Mouse (Mus musculus) thymus, postnatal 10 days (tissue): ENCODE results near the gene Slc35c2.

Source experiments
- DNase-seq, 2 experiments: peaks; one replicate each; pipeline ENCODE4 v3.0.0; 2021; ENCODE audit warnings: low spot score in 2 of 2

Slc35c2 gene

GRCm38 (mm10) chr2:165312381-165312780, 24.7 kb upstream of the Slc35c2 start:
- DNase-seq = no peak

- no peak for DNase-seq
Observed at GRCm38 (mm10) chr2:165311577-165311976, 23.9 kb upstream of the Slc35c2 start.

- DNase-seq = no peak
Observed at GRCm38 (mm10) chr2:165310818-165311425, 23.3 kb upstream of the Slc35c2 start.

GRCm38 (mm10) chr2:165307801-165308200, 20.1 kb upstream of the Slc35c2 start:
- no peak for DNase-seq

- no peak for DNase-seq
Observed at GRCm38 (mm10) chr2:165305438-165305837, 17.8 kb upstream of the Slc35c2 start.

GRCm38 (mm10) chr2:165304819-165305218, 17.1 kb upstream of the Slc35c2 start:
- no peak for DNase-seq

GRCm38 (mm10) chr2:165303354-165304012, 15.8 kb upstream of the Slc35c2 start:
- DNase-seq = no peak

GRCm38 (mm10) chr2:165301409-165301808, 13.7 kb upstream of the Slc35c2 start:
- no peak for DNase-seq

- no peak for DNase-seq
Observed at GRCm38 (mm10) chr2:165300885-165301284, 13.2 kb upstream of the Slc35c2 start.

- no peak for DNase-seq
Observed at GRCm38 (mm10) chr2:165300424-165300823, 12.8 kb upstream of the Slc35c2 start.

GRCm38 (mm10) chr2:165297429-165297828, 9.8 kb upstream of the Slc35c2 start:
- DNase-seq = no peak

GRCm38 (mm10) chr2:165296571-165296970, 8.9 kb upstream of the Slc35c2 start:
- no peak for DNase-seq

GRCm38 (mm10) chr2:165288315-165289031, 804 bp upstream of the Slc35c2 start:
- DNase-seq = no peak

GRCm38 (mm10) chr2:165286361-165287201, 1.1 kb downstream of the Slc35c2 start:
- DNase-seq = peak in 1 of 2 experiments; percentile 14

GRCm38 (mm10) chr2:165285621-165286020, 2.0 kb downstream of the Slc35c2 start:
- peak in 1 of 2 experiments; percentile 24 for DNase-seq

GRCm38 (mm10) chr2:165285034-165285433, 2.6 kb downstream of the Slc35c2 start:
- DNase-seq = no peak

GRCm38 (mm10) chr2:165284377-165284776, 3.3 kb downstream of the Slc35c2 start:
- no peak for DNase-seq

- no peak for DNase-seq
Observed at GRCm38 (mm10) chr2:165283644-165284043, 4.0 kb downstream of the Slc35c2 start.

GRCm38 (mm10) chr2:165281779-165282311, 5.8 kb downstream of the Slc35c2 start:
- DNase-seq = no peak

- DNase-seq = no peak
Observed at GRCm38 (mm10) chr2:165279351-165279750, 8.3 kb downstream of the Slc35c2 start.

- no peak for DNase-seq
Observed at GRCm38 (mm10) chr2:165277188-165277740, 10.4 kb downstream of the Slc35c2 start.
